Mouse (Mus musculus) testis, postnatal 14 days (tissue): Measurements from ENCODE around the gene Krt72.

Experiments
- DNase-seq: peaks from one replicate; pipeline ENCODE4 v3.0.0; 2021; ENCODE audit warnings: low spot score

Gene Krt72

GRCm38 (mm10) chr15:101786360-101786759 is at the start of gene Krt72:
Krt72 (minus strand) TSS chr15:101786460.
- DNase-seq = no peak

GRCm38 (mm10) chr15:101834784-101835328 is 48.6 kb upstream of the Krt72 start:
- DNase-seq = no peak

GRCm38 (mm10) chr15:101833131-101833530 is 46.9 kb upstream of the Krt72 start:
- DNase-seq = no peak

DNA sequence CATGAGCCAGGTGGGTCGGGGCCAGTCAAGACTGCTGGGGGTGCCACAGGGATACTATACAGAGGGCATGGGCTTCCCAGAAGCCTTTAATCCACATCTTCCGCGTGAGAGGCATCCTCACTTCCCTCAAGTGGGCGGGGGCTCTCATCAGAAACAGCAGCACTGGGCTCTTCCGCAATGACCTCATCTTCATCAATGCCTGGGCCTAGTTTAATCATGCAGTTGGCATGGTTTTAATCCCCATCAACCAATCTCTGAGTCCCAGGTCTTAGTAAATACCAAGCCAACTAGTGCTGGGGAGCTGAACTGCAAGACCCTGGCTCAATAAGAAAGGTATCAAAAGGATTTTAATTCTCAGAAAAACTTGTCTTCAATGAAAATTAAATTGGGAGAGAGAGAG is 43.2 kb upstream of the Krt72 start:
- DNase-seq = no peak

- no peak for DNase-seq
These were observed 35.5 kb upstream of the Krt72 start for GRCm38 (mm10) chr15:101821786-101822185.

DNA sequence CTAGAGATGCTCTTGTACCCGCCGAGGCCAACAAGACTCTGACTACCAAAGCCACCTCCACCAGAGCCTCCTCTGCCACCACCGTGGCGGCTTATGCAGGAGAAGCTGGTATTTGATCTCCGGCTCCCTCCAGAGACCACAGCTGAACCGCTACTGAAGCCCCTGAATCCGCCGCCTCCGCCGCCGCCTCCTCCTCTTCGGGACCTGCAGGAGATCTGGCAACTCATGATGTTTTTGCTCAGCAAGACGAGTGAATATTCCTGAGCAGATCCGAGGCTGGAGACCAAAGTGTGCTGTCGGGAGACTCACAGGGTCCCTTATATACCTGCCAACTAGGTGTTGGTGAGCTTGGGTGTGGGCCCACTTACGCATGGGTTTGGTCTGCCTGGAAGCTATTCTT is 31.6 kb upstream of the Krt72 start, which contains the start of gene Krt2:
TSS of gene Krt2 (minus strand) at position 295 of the 400 bp plus-strand sequence.
- no peak for DNase-seq

- DNase-seq = no peak
These were observed 17.0 kb upstream of the Krt72 start for GRCm38 (mm10) chr15:101803052-101803822.

DNA sequence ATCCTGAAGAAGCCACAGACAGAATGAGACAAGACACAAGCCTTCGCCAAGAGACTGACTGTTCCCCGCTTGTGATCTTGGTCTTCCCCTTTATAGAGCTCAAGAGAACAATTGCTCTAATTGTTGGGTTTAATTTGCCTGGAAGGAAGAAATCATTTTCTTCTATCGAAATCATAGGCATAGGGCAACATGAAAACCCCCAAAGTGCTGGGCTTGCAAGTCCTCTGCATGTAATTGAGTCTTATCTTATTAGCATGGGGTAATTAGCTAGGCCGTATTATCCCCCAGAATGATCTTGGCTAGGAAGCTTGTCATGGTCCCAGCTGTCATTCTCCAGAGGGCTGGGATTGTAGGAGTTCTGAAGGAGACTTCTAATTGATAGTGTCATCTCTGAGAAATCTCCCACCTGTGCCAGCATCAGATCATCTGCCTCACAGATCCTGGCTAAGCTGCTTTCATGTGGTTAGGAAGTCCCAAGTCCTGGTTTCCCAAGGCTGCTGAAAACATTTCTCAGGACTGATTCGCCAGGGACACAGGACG is 16.1 kb upstream of the Krt72 start, which contains the start of gene Krt73:
TSS of gene Krt73 (minus strand) at position 51 of the 540 bp plus-strand sequence.
- no peak for DNase-seq

- no peak for DNase-seq
These were observed 4.6 kb upstream of the Krt72 start for GRCm38 (mm10) chr15:101790867-101791266.

- DNase-seq = no peak
These were observed 12.8 kb downstream of the Krt72 start for GRCm38 (mm10) chr15:101773420-101773819.

DNA sequence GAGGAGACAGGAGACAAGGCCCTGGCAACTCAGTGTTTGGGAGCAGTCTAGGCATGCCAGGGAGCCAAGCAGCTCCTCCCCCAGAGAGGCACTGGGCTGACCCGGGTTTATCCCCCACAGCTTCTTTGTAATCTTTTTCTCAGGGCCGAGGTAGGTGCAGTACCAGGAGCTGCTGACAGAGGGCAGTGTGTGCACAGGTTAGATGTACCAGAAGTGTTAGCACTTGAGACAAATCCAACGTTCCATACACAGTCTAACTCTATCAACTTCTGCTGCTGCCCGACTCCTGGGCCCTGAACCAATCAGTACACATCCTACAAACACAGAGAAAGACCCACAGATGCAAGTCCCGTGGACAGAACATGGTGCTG is 13.6 kb downstream of the Krt72 start:
- peak; percentile 68 for DNase-seq

GRCm38 (mm10) chr15:101772080-101772710 is 14.1 kb downstream of the Krt72 start:
- DNase-seq = no peak

DNA sequence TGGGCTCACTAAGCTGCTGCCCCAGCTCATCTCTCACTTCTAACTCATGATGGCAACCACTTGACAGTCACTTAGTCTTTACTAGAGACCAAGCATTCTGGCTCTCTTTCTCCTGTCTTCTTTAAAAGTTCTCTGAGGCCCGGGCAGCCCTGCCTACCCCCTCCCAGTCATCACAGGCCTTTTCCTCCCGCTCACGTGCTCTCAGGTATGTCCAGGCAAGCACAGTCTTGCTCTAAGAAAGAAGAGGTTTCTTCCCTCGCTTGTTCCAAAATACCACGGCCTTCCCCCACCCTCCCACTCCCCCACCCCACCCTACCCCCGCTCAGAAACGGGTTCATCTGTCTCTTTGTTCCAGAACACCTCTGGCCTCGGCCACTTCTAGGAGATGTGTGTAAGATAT is 16.0 kb downstream of the Krt72 start:
- DNase-seq = no peak

GRCm38 (mm10) chr15:101742711-101743110 is 43.5 kb downstream of the Krt72 start, which contains the start of gene Krt71:
Krt71 (minus strand) TSS chr15:101743109.
- DNase-seq = no peak

DNA sequence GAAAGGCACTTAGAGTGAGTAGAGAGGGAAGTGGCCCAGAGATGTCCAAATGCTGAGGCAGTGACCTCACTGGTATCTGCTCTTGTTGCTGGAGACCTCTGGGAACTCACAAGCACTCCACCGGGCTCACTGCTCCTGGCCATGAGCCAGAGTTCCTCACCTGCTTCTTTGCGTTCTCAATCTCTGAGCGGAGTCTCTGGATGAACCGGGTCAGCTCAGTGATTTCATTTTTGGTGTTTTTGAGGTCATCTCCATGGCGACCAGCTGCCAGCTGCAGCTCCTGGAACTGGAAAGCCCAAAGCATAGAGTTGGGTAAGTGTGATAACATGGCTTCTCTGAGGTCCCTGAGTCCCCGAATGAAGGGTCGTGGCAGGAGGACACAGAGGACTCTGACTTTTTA is 48.5 kb downstream of the Krt72 start:
- DNase-seq = no peak

- DNase-seq = no peak
These were observed 55.6 kb downstream of the Krt72 start for GRCm38 (mm10) chr15:101730653-101731052.
